Mouse (Mus musculus): ENCODE results near the gene Gm6096.

GRCm38 (mm10) chr7:34277656-34278055 is 26.8 kb downstream of the Gm6096 start:
- TF ChIP-seq CTCF (conservative IDR thresholded peaks at IDR 0.05; ENCODE audit: low read length), result no peak
- no peak for TF ChIP-seq POU5F1 (IDR thresholded peaks at IDR 0.05; ENCODE audit: borderline replicate concordance, low read length)

Measured in E14TG2a.4 (cell line).